Mouse (Mus musculus): Measurements from ENCODE around the gene Tiam1. TPM values are rescaled to one million over a fixed set of nuclear protein-coding genes. Genes with fewer than 3 reads are reported as not detected.

Gene Tiam1
- polyA plus RNA-seq, 1 experiment from 2014 or later, result 31.0 TPM

- H3K27me3 ChIP-seq (replicated peaks; ENCODE audit: control insufficient read depth, insufficient read depth, low read length), result no peaks in the 10 kb centered on the region
- no peak for ATAC-seq (ENCODE audit: low read depth)
- 72% methylated on average over 14 of the region's 14 CpGs for WGBS
- no peaks in the 10 kb centered on the region for H3K4me1 ChIP-seq (ENCODE audit: control insufficient read depth, insufficient read depth, low read length)
- no peak for DNase-seq (ENCODE audit: low spot score)
- no peak overlapping the region for H3K4me2 ChIP-seq (ENCODE audit: low read depth, low read length)
- no peak overlapping the region for H3K27ac ChIP-seq (replicated peaks; ENCODE audit: low read depth, low read length)
- no peak overlapping the region for H3K4me3 ChIP-seq (ENCODE audit: low read depth, low read length)
- no peaks in the 10 kb centered on the region for H3K9me3 ChIP-seq (ENCODE audit: control insufficient read depth, low read length)
- no peaks in the 10 kb centered on the region for H3K36me3 ChIP-seq (ENCODE audit: control insufficient read depth, insufficient read depth, low read length)
- H3K9ac ChIP-seq (ENCODE audit: low read depth, low read length), result no peak overlapping the region
These were observed 113.2 kb downstream of the Tiam1 start for GRCm38 (mm10) chr16:90030355-90030754.

- 79% methylated on average over 3 of the region's 3 CpGs for WGBS
- no peaks in the 10 kb centered on the region for H3K36me3 ChIP-seq (ENCODE audit: control insufficient read depth, insufficient read depth, low read length)
- no peak overlapping the region for H3K4me2 ChIP-seq (ENCODE audit: low read depth, low read length)
- no peak overlapping the region for H3K9ac ChIP-seq (ENCODE audit: low read depth, low read length)
- no peak for DNase-seq (ENCODE audit: low spot score)
- no peaks in the 10 kb centered on the region for H3K27me3 ChIP-seq (replicated peaks; ENCODE audit: control insufficient read depth, insufficient read depth, low read length)
- H3K4me1 ChIP-seq (ENCODE audit: control insufficient read depth, insufficient read depth, low read length), result no peaks in the 10 kb centered on the region
- no peak overlapping the region for H3K4me3 ChIP-seq (ENCODE audit: low read depth, low read length)
- H3K27ac ChIP-seq (replicated peaks; ENCODE audit: low read depth, low read length), result no peak overlapping the region
- H3K9me3 ChIP-seq (ENCODE audit: control insufficient read depth, low read length), result no peaks in the 10 kb centered on the region
- no peak for ATAC-seq (ENCODE audit: low read depth)
These were observed 115.7 kb downstream of the Tiam1 start for GRCm38 (mm10) chr16:90027886-90028285.

- H3K4me3 ChIP-seq (ENCODE audit: low read depth, low read length), result no peak overlapping the region
- H3K9ac ChIP-seq (ENCODE audit: low read depth, low read length), result no peak overlapping the region
- H3K9me3 ChIP-seq (ENCODE audit: control insufficient read depth, low read length), result no peaks in the 10 kb centered on the region
- ATAC-seq (ENCODE audit: low read depth) (no peak), DNase-seq (ENCODE audit: low spot score) (no peak)
- 91% methylated on average over 6 of the region's 6 CpGs for WGBS
- no peak overlapping the region for H3K4me2 ChIP-seq (ENCODE audit: low read depth, low read length)
- H3K4me1 ChIP-seq (ENCODE audit: control insufficient read depth, insufficient read depth, low read length), result peaks cover 3% of the 10 kb centered on the region; the same call in 1 of the 2 replicates
- no peak overlapping the region for H3K27ac ChIP-seq (replicated peaks; ENCODE audit: low read depth, low read length)
- H3K36me3 ChIP-seq (ENCODE audit: control insufficient read depth, insufficient read depth, low read length), result no peaks in the 10 kb centered on the region
- H3K27me3 ChIP-seq (replicated peaks; ENCODE audit: control insufficient read depth, insufficient read depth, low read length), result no peaks in the 10 kb centered on the region
These were observed 117.9 kb downstream of the Tiam1 start for GRCm38 (mm10) chr16:90025526-90026172.

- Histone ChIP-seq H3K36me3 (ENCODE audit: control insufficient read depth, insufficient read depth, low read length) (no peaks in the 10 kb centered on the region), H3K4me3 (ENCODE audit: low read depth, low read length) (no peak overlapping the region), H3K27me3 (replicated peaks; ENCODE audit: control insufficient read depth, insufficient read depth, low read length) (no peaks in the 10 kb centered on the region), H3K9ac (ENCODE audit: low read depth, low read length) (no peak overlapping the region), H3K9me3 (ENCODE audit: control insufficient read depth, low read length) (no peaks in the 10 kb centered on the region), H3K27ac (replicated peaks; ENCODE audit: low read depth, low read length) (no peak overlapping the region), H3K4me1 (ENCODE audit: control insufficient read depth, insufficient read depth, low read length) (peaks cover 6% of the 10 kb centered on the region; the same call in 1 of the 2 replicates), H3K4me2 (ENCODE audit: low read depth, low read length) (no peak overlapping the region)
- 77% methylated on average over 8 of the region's 8 CpGs for WGBS
- ATAC-seq (ENCODE audit: low read depth) (no peak), DNase-seq (ENCODE audit: low spot score) (no peak)
These were observed 119.9 kb downstream of the Tiam1 start for GRCm38 (mm10) chr16:90023665-90024010.

GRCm38 (mm10) chr16:90022932-90023664 lies 120.5 kb downstream of the Tiam1 start:
- H3K36me3 ChIP-seq (ENCODE audit: control insufficient read depth, insufficient read depth, low read length), result no peaks in the 10 kb centered on the region
- no peak overlapping the region for H3K4me2 ChIP-seq (ENCODE audit: low read depth, low read length)
- ATAC-seq (ENCODE audit: low read depth) (peak; percentile 73; the same call in 1 of the 2 replicates), DNase-seq (ENCODE audit: low spot score) (peak; percentile 59)
- no peak overlapping the region for H3K4me3 ChIP-seq (ENCODE audit: low read depth, low read length)
- H3K4me1 ChIP-seq (ENCODE audit: control insufficient read depth, insufficient read depth, low read length), result peaks cover 9% of the 10 kb centered on the region
- H3K9me3 ChIP-seq (ENCODE audit: control insufficient read depth, low read length), result no peaks in the 10 kb centered on the region
- no peak overlapping the region for H3K9ac ChIP-seq (ENCODE audit: low read depth, low read length)
- no peak overlapping the region for H3K27ac ChIP-seq (replicated peaks; ENCODE audit: low read depth, low read length)
- WGBS, result 45% methylated on average over 18 of the region's 18 CpGs
- no peaks in the 10 kb centered on the region for H3K27me3 ChIP-seq (replicated peaks; ENCODE audit: control insufficient read depth, insufficient read depth, low read length)

GRCm38 (mm10) chr16:90016046-90016445 lies 127.5 kb downstream of the Tiam1 start:
- Histone ChIP-seq H3K9me3 (ENCODE audit: control insufficient read depth, low read length) (no peaks in the 10 kb centered on the region), H3K9ac (ENCODE audit: low read depth, low read length) (no peak overlapping the region), H3K27ac (replicated peaks; ENCODE audit: low read depth, low read length) (no peak overlapping the region), H3K27me3 (replicated peaks; ENCODE audit: control insufficient read depth, insufficient read depth, low read length) (no peaks in the 10 kb centered on the region), H3K4me1 (ENCODE audit: control insufficient read depth, insufficient read depth, low read length) (peaks cover 48% of the 10 kb centered on the region), H3K4me2 (ENCODE audit: low read depth, low read length) (no peak overlapping the region), H3K4me3 (ENCODE audit: low read depth, low read length) (no peak overlapping the region), H3K36me3 (ENCODE audit: control insufficient read depth, insufficient read depth, low read length) (no peaks in the 10 kb centered on the region)
- ATAC-seq (ENCODE audit: low read depth) (no peak), DNase-seq (ENCODE audit: low spot score) (no peak)
- 36% methylated on average over 4 of the region's 4 CpGs for WGBS

GRCm38 (mm10) chr16:90014596-90014995 lies 129.0 kb downstream of the Tiam1 start:
- ATAC-seq (ENCODE audit: low read depth), result no peak
- H3K4me2 ChIP-seq (ENCODE audit: low read depth, low read length), result no peak overlapping the region
- H3K27ac ChIP-seq (replicated peaks; ENCODE audit: low read depth, low read length), result no peak overlapping the region
- H3K36me3 ChIP-seq (ENCODE audit: control insufficient read depth, insufficient read depth, low read length), result no peaks in the 10 kb centered on the region
- no peaks in the 10 kb centered on the region for H3K27me3 ChIP-seq (replicated peaks; ENCODE audit: control insufficient read depth, insufficient read depth, low read length)
- no peak overlapping the region for H3K9ac ChIP-seq (ENCODE audit: low read depth, low read length)
- peaks cover 50% of the 10 kb centered on the region for H3K4me1 ChIP-seq (ENCODE audit: control insufficient read depth, insufficient read depth, low read length)
- no peak overlapping the region for H3K4me3 ChIP-seq (ENCODE audit: low read depth, low read length)
- 75% methylated on average over 9 of the region's 9 CpGs for WGBS
- no peaks in the 10 kb centered on the region for H3K9me3 ChIP-seq (ENCODE audit: control insufficient read depth, low read length)
- DNase-seq (ENCODE audit: low spot score), result no peak

- Histone ChIP-seq H3K36me3 (ENCODE audit: control insufficient read depth, insufficient read depth, low read length) (no peaks in the 10 kb centered on the region), H3K4me2 (ENCODE audit: low read depth, low read length) (no peak overlapping the region), H3K4me1 (ENCODE audit: control insufficient read depth, insufficient read depth, low read length) (peaks cover 55% of the 10 kb centered on the region), H3K4me3 (ENCODE audit: low read depth, low read length) (no peak overlapping the region), H3K9me3 (ENCODE audit: control insufficient read depth, low read length) (no peaks in the 10 kb centered on the region), H3K27me3 (replicated peaks; ENCODE audit: control insufficient read depth, insufficient read depth, low read length) (no peaks in the 10 kb centered on the region), H3K27ac (replicated peaks; ENCODE audit: low read depth, low read length) (peak overlapping the region; percentile 56), H3K9ac (ENCODE audit: low read depth, low read length) (no peak overlapping the region)
- ATAC-seq (ENCODE audit: low read depth), result peak; percentile 49
- WGBS, result 65% methylated on average over 32 of the region's 32 CpGs
- DNase-seq (ENCODE audit: low spot score), result peak; percentile 49
These were observed 131.9 kb downstream of the Tiam1 start for GRCm38 (mm10) chr16:90011521-90012181.

Data from embryonic facial prominence, embryonic 14.5 days (tissue).